Mouse (Mus musculus) urinary bladder, postnatal 36 days (tissue): ENCODE results near the gene Luzp1.

Source experiments
- DNase-seq, 2 experiments: peaks; one replicate each; pipeline ENCODE4 v3.0.0; 2022; ENCODE audit warnings: low spot score in 2 of 2, mixed read lengths in 1 of 2

Luzp1 gene

GRCm38 (mm10) chr4:136462086-136462838, 7.3 kb upstream of the Luzp1 start, which contains the start of gene 6030445D17Rik:
6030445D17Rik (plus strand) TSS chr4:136462250.
- DNase-seq = peak; percentile 63 to 82

DNA sequence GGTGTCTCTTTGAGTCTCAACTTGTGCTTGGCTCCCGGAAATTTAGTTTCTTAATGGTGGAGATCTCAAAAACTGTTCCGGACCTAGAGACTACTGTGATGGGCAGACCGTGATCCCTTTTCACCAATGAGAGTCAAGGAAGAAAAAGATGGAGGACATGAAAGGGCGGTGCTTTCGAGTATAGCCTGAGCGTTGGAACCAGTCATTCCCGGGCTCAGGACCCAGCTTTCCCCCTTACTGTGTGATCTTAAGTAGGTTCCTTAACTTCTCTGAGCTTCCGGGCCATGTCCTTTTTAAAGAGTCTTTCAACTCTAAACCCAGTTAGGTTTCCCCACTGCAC, 6.8 kb upstream of the Luzp1 start:
- no peak for DNase-seq

- no peak for DNase-seq
Measured at GRCm38 (mm10) chr4:136463436-136463835, 6.1 kb upstream of the Luzp1 start.

GRCm38 (mm10) chr4:136466226-136466625, 3.3 kb upstream of the Luzp1 start:
- DNase-seq = peak in 1 of 2 experiments; percentile 16

DNA sequence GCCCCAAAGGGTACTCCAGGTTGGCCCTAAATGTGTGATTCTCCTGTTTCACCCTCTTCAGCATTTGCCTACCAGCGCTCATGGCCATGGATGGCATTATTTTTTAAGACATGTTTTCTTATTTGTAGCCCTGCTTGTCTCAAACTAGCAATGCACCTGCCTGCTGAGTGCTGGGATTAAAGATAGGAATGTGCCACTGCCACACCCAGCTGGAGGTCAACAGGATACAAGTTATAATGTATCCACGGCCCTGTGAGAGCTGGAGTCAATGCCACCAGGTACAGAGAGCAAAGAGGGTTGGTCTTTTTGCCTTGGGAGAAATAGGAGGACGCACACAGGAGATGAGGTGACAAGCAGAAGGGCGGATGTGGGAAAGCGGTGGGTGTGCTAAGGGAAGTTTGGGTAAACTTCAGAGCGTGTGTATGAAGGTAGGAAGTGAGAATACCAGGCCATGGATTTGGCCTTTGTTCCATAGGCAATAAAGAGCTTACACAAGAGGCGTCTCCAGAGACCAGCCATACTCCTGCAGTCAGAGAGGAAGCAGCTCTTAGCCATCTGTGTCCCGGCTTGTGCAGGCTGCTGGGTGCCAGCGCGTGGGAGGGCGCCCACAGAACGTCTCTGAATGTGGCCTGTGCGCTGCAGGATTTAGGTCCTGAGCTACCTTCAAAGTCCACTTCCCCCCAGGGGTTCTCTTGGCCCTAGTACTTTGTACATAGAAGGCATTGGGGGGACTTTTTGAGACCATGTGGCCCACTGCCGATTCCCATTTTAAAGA, 821 bp upstream of the Luzp1 start:
- DNase-seq = peak in 1 of 2 experiments; percentile 34

- no peak for DNase-seq
Measured at GRCm38 (mm10) chr4:136469941-136470346, 383 bp downstream of the Luzp1 start.

DNA sequence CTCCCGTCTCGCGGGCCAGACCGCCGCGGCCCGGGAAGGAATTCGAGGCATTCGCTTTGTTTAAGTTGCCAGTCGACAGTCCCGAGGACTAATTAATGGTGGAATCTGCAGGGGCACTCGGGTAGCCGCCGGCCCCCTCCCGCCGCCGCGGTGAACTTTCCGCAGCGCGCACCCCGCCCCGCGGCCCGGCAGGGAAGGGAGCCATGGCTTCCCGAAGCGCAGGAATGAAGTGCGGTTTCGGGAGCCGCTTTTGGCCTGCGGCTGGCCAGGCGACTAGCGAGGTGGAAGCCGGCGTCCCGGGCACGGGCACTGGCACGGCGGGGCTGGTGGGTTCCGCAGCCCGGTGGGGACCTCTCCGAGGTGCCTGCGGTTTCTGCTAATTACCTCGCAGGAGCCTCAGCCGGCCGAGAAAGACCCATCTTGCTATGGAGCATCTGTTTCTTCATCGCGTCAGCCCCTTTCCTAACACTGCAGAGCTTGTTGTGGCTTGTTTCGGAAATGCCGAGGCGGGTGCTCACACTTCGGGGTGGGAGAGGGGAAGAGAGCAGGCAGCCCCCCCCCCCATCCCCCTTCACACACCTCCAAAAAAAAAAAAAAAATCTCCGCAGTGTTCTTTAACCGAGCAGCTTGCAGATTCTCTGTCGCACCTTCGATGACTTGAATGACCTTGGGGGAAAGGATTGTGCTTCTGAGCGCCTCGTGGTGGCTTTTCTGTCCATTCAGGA, 948 bp downstream of the Luzp1 start:
- DNase-seq = peak; percentile 44 to 50

- no peak for DNase-seq
Measured at GRCm38 (mm10) chr4:136476692-136477091, 7.1 kb downstream of the Luzp1 start.

DNA sequence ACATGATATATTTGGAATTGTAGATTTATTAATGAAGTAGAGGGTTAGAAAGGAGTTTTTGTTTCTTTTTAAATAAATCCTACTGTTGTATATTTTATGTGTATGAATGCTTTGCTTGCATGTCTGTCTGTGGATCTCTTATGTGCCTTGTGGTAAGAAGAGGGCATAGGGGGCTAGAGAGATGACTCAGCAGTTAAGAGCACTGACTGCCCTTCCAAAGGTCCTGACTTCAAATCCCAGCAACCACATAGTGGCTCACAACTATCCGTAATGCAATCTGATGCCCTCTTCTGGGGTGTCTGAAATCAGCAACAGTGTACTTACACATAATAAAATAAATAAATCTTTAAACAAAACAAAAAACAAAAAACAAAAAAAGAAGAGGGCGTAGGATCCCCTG, 17.0 kb downstream of the Luzp1 start:
- no peak for DNase-seq

DNA sequence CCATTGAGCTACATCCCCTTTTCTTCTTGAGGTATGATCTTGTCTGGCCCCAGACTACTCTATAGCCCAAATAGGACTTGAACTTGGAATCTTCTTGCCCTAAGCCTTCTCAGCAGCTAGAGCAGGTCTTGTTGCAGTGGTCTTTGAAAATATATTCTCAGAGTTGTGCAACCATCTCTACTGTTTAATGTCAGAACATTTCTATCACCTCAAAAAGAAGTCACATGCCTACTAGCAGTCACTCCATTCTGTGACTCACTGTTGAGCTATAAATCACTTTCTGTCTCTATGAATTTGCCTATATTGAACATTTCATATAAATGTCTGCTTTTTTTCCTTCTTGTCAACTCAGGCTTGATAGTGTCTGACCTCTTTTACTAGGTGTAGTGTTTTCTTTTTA, 26.4 kb downstream of the Luzp1 start:
- DNase-seq = no peak

DNA sequence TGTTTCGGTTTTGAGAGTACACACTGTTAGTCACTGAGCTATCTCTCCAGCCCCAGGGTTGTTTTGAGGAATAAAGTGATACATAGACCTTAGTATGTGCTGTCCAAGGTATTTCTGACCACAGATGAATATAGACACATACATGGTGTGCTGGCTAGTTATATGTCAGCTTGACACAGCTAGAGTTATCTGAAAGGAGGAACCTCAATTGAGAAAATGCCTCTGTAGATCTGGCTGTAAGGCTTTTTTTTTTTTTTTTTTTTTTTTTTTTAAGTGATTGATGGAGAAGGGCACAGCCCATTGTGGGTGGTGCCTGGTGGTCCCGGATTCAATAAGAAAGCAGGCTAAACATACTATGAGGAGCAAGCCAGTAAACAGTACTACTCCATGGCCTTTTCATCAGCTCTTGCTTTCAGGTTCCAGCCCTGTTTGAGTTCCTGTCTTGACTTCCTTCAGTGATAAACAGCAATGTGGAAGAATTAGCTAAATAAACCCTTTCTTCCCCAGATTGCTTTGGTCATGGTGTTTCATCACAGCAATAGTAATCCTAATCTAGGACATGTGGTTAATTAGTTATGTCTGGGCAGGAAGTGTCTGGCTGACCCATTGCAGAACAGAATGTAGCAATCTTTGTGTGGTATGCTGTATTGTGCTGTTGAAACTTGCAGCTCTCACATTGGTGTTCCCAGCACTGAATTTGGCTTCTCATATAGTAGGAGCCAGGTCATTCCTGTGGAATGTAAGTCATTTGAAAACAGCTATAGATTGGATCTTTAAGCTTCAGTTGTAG, 36.1 kb downstream of the Luzp1 start:
- DNase-seq = peak in 1 of 2 experiments; percentile 8

- DNase-seq = no peak
Measured at GRCm38 (mm10) chr4:136509857-136510256, 40.3 kb downstream of the Luzp1 start.

DNA sequence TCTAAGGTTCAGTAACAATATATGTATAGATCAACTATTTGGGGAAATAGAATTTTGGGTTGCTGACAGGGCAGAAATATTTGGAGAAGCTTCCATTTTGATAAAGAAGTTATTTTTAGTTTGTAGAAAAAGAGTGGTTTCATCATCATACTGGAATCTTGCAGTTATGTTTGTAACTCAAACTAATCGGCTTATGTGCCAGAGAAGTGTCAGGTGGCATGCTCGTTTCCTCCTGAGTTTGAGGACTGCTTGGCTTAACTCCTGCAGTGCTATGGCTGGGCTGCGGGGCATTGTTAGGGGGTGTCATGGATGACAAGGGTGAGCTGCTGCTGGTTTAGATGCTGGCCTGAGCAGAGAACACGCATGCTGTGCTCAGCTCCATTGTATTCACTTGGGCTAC, 42.1 kb downstream of the Luzp1 start:
- no peak for DNase-seq

DNA sequence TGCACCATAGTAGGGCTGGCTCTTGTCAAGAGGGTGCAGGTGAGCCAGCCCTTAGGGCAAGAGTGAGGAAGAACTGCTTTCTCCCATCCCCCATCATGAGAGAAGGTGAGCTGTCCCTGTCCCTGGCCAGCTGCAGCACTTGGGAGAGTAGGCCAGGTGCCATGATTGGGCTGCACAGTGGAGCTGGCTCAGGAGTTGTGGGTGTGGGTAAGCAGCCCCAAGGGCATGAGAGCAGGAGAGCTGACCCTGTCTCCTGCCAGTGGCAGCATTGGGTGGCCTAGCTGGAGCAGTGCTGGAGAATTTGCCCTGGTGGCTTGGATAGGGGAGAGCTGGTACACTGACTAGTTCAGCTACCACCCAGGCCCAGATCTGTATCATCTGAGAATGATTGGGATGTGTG, 43.3 kb downstream of the Luzp1 start:
- DNase-seq = no peak

DNA sequence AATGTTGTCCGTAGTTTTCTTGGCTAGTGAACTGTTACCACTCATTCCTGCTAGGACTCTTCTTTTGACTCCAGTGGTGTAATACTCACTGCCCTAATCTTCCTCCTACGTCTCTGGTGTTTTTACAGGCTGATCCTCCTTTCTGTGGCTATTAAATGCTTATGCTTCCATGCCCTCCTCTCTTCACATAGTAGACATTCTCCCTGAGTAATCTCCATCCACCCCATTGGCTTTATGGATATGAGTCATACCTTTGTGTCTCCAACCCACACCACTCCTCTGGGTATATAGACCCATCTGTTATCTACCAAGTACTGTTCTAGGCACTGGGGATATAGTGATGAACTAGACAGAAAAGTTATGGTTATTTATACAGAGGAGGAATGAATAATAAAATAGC, 48.6 kb downstream of the Luzp1 start:
- DNase-seq = no peak

- no peak for DNase-seq
Measured at GRCm38 (mm10) chr4:136518576-136518975, 49.0 kb downstream of the Luzp1 start.

DNA sequence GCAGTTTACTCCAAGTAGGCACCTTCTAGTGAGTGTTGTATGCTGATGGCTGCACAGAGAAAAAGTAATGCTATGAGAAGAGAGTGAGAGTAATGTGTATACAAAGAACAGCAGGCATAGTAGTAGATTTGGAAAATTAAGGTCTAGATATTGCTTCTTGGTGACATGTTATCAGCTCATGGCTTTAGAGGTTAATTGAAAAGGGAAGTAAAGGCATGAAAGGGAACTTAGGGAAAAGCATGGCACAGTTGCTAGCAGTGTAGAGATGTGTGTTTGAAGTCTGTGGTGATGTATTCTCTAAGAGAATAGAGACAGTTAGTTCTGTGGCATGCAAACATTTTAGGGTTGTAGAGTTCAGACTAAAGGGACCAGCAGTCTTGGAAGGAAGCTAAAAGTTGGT, 50.3 kb downstream of the Luzp1 start:
- no peak for DNase-seq

GRCm38 (mm10) chr4:136521898-136522297, 52.3 kb downstream of the Luzp1 start:
- DNase-seq = no peak

DNA sequence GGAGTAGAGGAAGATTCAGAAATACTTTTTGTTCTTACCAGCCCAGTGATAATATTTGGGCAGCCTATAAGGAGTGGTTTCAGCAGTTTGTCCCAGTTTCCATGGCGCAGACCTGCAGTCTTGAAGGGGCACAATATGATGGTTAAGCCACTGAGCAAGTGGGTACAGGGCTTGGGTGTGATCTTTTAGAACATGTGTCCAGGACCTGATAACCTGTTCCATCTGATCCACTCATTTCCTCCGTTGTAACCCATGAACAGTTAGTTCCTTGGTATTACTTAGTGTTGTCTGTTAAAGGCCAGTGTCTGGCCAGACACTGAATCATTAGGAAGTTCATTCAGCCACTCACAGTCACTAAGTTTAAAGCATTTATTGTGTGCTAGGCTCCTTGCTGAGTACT, 54.7 kb downstream of the Luzp1 start:
- DNase-seq = no peak

DNA sequence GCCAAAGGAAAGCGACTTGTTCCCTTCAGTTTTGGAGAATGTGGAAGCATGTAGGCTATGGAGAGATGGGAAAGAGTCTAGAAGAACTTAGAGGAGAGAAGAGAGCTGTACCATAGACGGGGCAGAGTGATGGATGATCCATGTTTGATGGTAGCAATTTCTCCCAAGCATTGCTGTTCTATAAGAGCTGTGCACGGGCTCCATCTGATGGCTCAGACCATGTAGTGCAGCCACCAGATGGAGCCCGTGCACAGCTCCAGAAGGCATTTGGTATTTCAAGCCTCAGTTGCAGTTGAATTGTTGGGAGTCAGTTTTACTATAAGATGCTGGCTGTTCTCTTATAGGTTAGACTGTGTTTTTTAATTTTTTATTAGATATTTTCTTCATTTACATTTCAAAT, 56.9 kb downstream of the Luzp1 start:
- DNase-seq = peak; percentile 48 to 49

GRCm38 (mm10) chr4:136545151-136545550, 75.6 kb downstream of the Luzp1 start:
- DNase-seq = no peak
